Mouse (Mus musculus): Measurements from ENCODE around the gene Slc5a2.

The Slc5a2 gene

GRCm38 (mm10) chr7:128297617-128298480, 32.4 kb downstream of the Slc5a2 start, which contains the start of gene BC017158:
TSS of gene BC017158 (minus strand) at chr7:128298170.
- DNase-seq (ENCODE audit: extremely low read depth, insufficient read length, low spot score), result peak; percentile 71

- DNase-seq (ENCODE audit: extremely low read depth, insufficient read length, low spot score), result no peak
Measured at GRCm38 (mm10) chr7:128298481-128299342, 33.3 kb downstream of the Slc5a2 start.

DNA sequence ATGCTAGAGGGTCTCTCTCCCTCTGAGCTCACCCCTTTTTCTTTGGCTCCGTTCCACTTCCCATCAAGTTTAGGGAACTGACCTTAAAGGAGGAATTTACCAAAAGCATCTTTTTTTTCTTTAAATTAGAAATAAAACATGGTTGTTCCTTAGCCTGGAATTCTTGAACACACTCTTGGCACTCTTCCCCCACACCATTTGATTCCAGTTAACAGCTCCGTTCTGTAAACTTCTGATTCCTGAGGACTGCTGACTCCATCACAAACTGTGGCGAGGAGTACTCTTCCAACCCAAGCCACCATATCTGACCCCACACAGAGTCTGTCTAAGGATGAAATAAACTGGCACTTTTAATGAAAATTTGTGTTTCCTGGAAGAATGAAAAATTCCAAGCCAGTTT, 35.5 kb downstream of the Slc5a2 start:
- DNase-seq (ENCODE audit: extremely low read depth, insufficient read length, low spot score), result no peak

DNA sequence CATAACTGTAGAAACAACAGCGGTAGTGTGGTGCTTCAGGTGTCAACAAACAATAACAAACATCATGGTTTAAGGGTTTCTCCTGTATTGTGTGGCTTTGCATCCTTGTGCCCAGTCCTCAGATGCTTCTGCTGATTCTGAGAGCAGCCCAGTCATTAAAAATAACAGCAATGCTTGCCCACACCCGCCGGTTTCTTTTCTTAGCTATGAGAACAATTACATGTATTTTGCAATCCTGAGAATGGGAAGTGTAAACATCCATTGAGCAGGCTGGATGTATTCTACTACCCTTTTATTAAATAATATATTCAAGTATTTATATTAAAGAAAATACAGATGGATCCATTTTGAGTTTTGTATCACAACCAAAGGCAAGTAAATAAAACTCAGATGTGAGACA, 36.7 kb downstream of the Slc5a2 start:
- DNase-seq (ENCODE audit: extremely low read depth, insufficient read length, low spot score), result no peak

- DNase-seq (ENCODE audit: extremely low read depth, insufficient read length, low spot score), result no peak
Measured at GRCm38 (mm10) chr7:128304198-128304597, 38.7 kb downstream of the Slc5a2 start.

DNA sequence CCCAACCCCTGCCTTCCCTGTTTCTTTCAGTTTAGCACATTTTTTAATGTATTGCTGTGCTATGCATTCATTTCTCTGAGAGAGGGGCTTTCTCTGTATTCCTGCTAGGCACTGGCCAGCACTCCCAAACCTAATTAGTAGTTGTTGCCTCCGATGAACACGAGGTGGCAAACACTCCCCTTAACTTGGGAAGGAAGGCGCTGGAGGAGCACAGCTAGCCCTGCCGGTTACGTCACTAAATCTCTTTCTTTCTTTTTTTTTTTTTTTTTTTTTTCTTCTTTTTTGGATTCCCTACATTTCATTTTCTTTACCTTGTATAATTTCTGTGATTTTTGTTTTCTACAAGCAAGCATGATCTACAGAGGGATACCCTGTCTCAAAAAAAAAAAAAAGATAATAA, 39.5 kb downstream of the Slc5a2 start:
- DNase-seq (ENCODE audit: extremely low read depth, insufficient read length, low spot score), result no peak

GRCm38 (mm10) chr7:128307851-128308250, 42.4 kb downstream of the Slc5a2 start:
- no peak for DNase-seq (ENCODE audit: extremely low read depth, insufficient read length, low spot score)

DNA sequence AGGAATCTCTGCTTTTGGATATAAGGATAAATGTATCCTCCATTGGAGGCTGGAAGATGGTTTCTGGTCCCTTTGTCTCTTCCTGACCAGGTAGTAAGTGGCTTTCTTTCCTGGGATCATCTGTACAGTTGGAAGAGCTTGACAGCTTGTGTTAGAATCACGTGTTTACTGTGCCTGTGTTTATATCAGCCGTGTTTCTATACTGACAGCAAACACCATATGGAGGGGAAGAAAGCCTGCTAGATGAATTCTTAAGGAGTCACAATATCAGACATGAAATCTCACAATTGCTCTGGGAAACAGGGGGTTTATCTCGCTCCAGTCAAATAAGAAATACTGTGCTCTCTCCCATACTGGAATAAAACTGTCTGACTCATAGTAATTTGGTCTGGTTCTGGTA, 43.8 kb downstream of the Slc5a2 start:
- DNase-seq (ENCODE audit: extremely low read depth, insufficient read length, low spot score), result no peak

- DNase-seq (ENCODE audit: extremely low read depth, insufficient read length, low spot score), result no peak
Measured at GRCm38 (mm10) chr7:128309776-128310175, 44.3 kb downstream of the Slc5a2 start.

- peak; percentile 58 for DNase-seq (ENCODE audit: extremely low read depth, insufficient read length, low spot score)
Measured at GRCm38 (mm10) chr7:128310229-128310688, 44.8 kb downstream of the Slc5a2 start.

DNA sequence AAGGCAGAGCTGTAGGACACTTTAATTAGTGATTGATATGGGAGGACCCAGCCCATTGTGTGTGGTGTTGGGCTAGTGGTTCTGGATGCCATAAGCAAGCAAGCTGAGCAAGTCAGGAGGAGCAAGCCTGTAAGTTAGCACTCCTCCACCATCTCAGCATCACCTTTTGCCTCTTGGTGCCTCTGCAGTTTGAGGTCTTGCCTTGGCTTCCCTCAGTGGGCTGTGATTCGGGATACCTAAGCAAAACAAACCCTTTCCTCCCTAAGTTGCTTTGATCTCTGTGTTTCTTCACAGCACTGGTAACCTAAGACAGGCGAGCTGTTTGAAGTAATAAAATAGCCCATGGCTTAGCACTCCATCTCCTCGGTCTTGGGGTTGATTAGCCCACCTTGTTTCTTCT, 45.8 kb downstream of the Slc5a2 start:
- DNase-seq (ENCODE audit: extremely low read depth, insufficient read length, low spot score), result no peak

DNA sequence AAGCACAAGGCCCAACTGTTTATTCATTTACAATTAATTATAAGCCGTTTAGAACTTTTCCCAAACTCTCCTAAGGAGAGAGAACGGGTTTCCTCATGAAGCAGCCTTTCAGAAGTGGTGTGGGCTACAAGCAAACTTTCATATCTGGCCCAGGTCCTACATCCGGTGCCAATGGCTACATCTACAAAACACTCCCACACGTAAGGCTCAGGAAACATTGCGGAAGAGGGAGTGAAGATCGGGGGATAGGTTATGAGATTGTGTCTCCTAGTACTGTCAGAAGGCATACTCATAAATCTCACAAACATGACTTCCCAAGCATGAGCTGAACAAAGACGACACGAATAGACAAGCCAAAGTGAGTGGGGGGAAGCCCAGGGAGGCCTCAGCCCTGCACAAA, 46.4 kb downstream of the Slc5a2 start:
- no peak for DNase-seq (ENCODE audit: extremely low read depth, insufficient read length, low spot score)

- DNase-seq (ENCODE audit: extremely low read depth, insufficient read length, low spot score), result no peak
Measured at GRCm38 (mm10) chr7:128312375-128313059, 47.1 kb downstream of the Slc5a2 start.

DNA sequence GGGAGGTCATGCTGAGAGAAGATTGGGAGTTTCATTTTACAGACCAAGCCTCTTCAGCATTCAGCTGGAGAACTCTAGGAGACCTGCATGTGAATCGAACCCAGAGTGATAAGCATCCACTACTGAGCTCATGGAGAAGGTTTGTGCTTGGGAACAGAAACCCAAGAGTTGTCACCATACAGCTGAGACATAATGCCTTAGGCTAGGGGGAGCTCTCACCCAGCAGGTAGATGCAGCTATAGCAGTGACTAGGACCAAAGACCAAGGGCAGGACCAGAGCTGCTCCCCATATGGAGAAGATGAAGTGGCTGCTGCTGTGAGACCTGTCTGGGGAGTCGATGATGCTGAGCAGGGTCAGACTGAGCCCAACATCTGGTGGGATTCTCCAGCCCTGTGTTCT, 48.1 kb downstream of the Slc5a2 start:
- no peak for DNase-seq (ENCODE audit: extremely low read depth, insufficient read length, low spot score)

GRCm38 (mm10) chr7:128314491-128314890, 49.0 kb downstream of the Slc5a2 start:
- DNase-seq (ENCODE audit: extremely low read depth, insufficient read length, low spot score), result no peak

DNA sequence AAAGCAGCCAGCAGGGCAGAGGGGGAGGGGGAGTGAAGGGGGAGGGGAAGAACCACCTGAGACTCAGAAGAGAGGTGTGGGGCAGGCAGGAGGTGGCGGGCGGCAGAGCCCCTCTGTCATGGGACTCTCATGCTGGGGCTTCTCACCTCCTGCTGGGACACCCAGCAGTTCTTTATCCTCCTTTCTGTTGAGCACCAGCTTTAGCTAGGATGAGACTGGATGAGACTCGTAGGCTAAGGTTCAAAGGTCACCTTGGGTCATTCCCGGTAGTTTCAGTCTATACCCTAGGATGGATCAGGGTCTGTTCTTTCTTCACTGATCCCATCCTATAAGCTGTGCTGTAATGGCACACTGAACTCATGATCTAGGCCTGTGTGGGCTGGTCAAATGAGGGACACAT, 51.6 kb downstream of the Slc5a2 start:
- no peak for DNase-seq (ENCODE audit: extremely low read depth, insufficient read length, low spot score)

DNA sequence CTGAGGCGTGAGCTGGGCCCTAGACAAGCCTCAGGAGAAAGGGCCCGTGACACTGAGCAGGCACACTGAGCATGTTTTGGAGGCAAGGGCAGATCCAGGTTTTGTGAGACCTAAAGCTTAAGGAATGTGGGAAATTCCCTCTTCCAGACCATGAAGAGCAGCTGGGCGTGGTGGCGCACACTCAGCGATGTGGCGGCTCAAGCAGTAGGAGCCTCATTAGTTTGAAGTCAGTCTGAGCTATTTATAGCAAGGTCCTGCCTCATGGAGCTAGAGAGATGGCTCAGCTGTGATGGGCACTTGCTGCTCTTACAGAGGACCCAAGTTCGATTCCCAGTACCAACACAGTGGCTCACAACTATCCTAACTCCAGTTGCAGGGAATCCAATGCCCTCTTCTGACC, 53.7 kb downstream of the Slc5a2 start:
- DNase-seq (ENCODE audit: extremely low read depth, insufficient read length, low spot score), result peak; percentile 87

DNA sequence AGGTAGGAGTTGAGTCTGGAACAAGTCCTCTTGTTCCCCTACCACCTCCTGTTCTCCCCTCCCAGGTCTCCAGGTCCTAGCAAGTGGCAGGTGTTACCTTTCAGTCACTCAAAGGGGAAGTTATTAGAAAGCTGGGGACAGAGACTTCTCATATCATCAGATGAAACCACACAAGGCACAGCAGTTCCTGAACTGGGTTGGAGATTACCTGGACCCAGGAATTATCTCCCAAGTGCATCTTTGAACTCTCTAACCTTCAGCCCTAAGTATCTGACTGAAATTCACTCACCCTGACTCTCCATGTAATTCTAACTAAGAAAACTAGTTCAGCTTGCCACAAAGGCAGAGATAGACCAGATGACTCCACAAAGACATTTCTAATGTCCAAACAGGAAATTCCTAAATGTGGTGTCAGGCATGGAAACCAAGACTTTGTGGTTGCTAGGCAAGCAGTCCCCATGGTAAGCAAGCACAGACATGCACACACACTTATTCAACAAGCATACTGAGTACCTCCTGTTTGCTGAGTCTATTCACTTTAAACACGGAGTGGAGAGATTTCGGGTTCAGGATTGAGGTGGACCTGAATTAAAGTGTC, 54.9 kb downstream of the Slc5a2 start:
- peak; percentile 75 for DNase-seq (ENCODE audit: extremely low read depth, insufficient read length, low spot score)

DNA sequence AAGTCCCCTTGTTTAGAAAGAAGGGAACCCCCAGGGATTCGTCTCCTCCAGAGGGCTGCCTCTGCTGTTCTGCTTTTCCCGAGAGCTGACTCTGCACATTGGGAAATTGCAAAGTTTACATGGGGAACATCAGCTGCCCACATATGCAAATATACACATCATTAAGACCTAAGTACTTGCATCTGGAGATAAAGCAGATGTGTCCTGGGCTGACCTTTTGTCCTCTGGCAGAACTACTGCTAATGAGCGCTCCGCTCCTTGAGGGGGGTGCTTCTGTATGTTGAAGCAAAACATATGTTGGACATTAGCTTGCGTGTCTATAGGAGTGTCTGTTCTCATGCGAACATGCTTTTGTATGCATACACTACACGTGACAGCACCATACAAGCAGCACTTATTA, 55.8 kb downstream of the Slc5a2 start:
- DNase-seq (ENCODE audit: extremely low read depth, insufficient read length, low spot score), result no peak
